Mouse (Mus musculus) bone marrow, adult 2 months (tissue): ENCODE results near the gene Lrfn2. TPM values are rescaled to one million over a fixed set of nuclear protein-coding genes. Genes with fewer than 3 reads are reported as not detected.

Experiments
- H3K27ac ChIP-seq: fragments of 200-500 bp; 2 replicates; pipeline ENCODE4 v1.5.1; 2012; ENCODE audit warnings: low read depth, mild to moderate bottlenecking, control low read depth, inconsistent platforms, low read length; ENCODE audit not compliant: control insufficient read depth, poor library complexity, insufficient read depth
- H3K4me1 ChIP-seq: fragments of 200-500 bp; 2 replicates; pipeline ENCODE4 v1.6.1; 2011; ENCODE audit warnings: low read length; ENCODE audit not compliant: control insufficient read depth, insufficient read depth
- H3K4me3 ChIP-seq: fragments of 200-500 bp; replicated peaks from 2 replicates; pipeline ENCODE3; 2011; ENCODE audit warnings: mild to moderate bottlenecking, low read depth, low read length, control low read depth; ENCODE audit not compliant: control insufficient read depth
- CTCF ChIP-seq: fragments of 200-500 bp; IDR thresholded peaks from 2 replicates; pipeline ENCODE4 v1.5.1; 2011; ENCODE audit warnings: low read length, control low read depth; ENCODE audit not compliant: control insufficient read depth, insufficient read depth
- POLR2A ChIP-seq: fragments of 200-500 bp; IDR thresholded peaks from 2 replicates; pipeline ENCODE4 v1.6.1; 2011; ENCODE audit warnings: low read depth, mild to moderate bottlenecking, control low read depth, low read length, borderline replicate concordance; ENCODE audit not compliant: control insufficient read depth
- WGBS: fragments of 180-500 bp; shearing (Covaris S2); methylation state at CpG from one replicate; pipeline ENCODE4 v1.1.7; 2018; 5-methylcytosine and 5-hydroxymethylcytosine counted together
- polyA plus RNA-seq: library from polyadenylated mRNA; stranded (reverse); fragments of >200 nt; gene quantifications from 2 replicates; pipeline ENCODE4 v1.2.4, GENCODE M21; 2011; ENCODE audit warnings: low replicate concordance; ENCODE audit not compliant: missing spikeins, insufficient read depth, insufficient read length

The Lrfn2 gene
- polyA plus RNA-seq, 1 experiment, result not detected

GRCm38 (mm10) chr17:49015368-49015767, 83.2 kb downstream of the Lrfn2 start:
- TF ChIP-seq POLR2A, result no peak
- no peak for TF ChIP-seq CTCF
- 83% methylated on average over 6 of the region's 6 CpGs for WGBS
- H3K4me1 ChIP-seq, result peaks cover 1% of the 10 kb centered on the region; the same call in 1 of the 2 replicates
- H3K27ac ChIP-seq, result no peak overlapping the region
- H3K4me3 ChIP-seq, result no peak overlapping the region

- 60% methylated on average over 6 of the region's 6 CpGs for WGBS
- no peak overlapping the region for H3K27ac ChIP-seq
- H3K4me1 ChIP-seq, result peaks cover 1% of the 10 kb centered on the region; the same call in 1 of the 2 replicates
- TF ChIP-seq CTCF (no peak), POLR2A (no peak)
- no peak overlapping the region for H3K4me3 ChIP-seq
These were observed 84.0 kb downstream of the Lrfn2 start for GRCm38 (mm10) chr17:49016229-49016628.

GRCm38 (mm10) chr17:49017438-49018415, 85.5 kb downstream of the Lrfn2 start:
- H3K4me3 ChIP-seq, result no peak overlapping the region
- H3K4me1 ChIP-seq, result peaks cover 1% of the 10 kb centered on the region; the same call in 1 of the 2 replicates
- 80% methylated on average over 17 of the region's 17 CpGs for WGBS
- H3K27ac ChIP-seq, result no peak overlapping the region
- TF ChIP-seq POLR2A (no peak), CTCF (no peak)

GRCm38 (mm10) chr17:49018774-49019488, 86.8 kb downstream of the Lrfn2 start:
- TF ChIP-seq POLR2A (no peak), CTCF (no peak)
- H3K4me1 ChIP-seq, result peaks cover 1% of the 10 kb centered on the region; the same call in 1 of the 2 replicates
- no peak overlapping the region for H3K27ac ChIP-seq
- 6% methylated on average over 8 of the region's 8 CpGs for WGBS
- H3K4me3 ChIP-seq, result no peak overlapping the region

GRCm38 (mm10) chr17:49029556-49030268, 97.5 kb downstream of the Lrfn2 start:
- TF ChIP-seq CTCF (no peak), POLR2A (no peak)
- WGBS, result 15% methylated on average over 11 of the region's 11 CpGs
- no peak overlapping the region for H3K4me3 ChIP-seq

GRCm38 (mm10) chr17:49030269-49030615, 98.1 kb downstream of the Lrfn2 start:
- no peak overlapping the region for H3K4me3 ChIP-seq
- TF ChIP-seq POLR2A (no peak), CTCF (no peak)
- 58% methylated on average over 7 of the region's 7 CpGs for WGBS
- peaks cover 1% of the 10 kb centered on the region; the same call in 1 of the 2 replicates for H3K4me1 ChIP-seq
- H3K27ac ChIP-seq, result no peak overlapping the region

More at GRCm38 (mm10) chr17:49029556-49030268, 97.5 kb downstream of the Lrfn2 start:
- H3K4me1 ChIP-seq, result peaks cover 1% of the 10 kb centered on the region; the same call in 1 of the 2 replicates
- H3K27ac ChIP-seq, result no peak overlapping the region

GRCm38 (mm10) chr17:49030841-49031240, 98.7 kb downstream of the Lrfn2 start:
- H3K4me3 ChIP-seq, result no peak overlapping the region
- H3K4me1 ChIP-seq, result no peaks in the 10 kb centered on the region
- TF ChIP-seq POLR2A (no peak), CTCF (no peak)
- H3K27ac ChIP-seq, result no peak overlapping the region
- 84% methylated on average over 5 of the region's 5 CpGs for WGBS
